Mouse (Mus musculus) liver (tissue): Measurements from ENCODE around the gene Klk1.
"Not testable (repeated sequence)": the region's sequence is repeated elsewhere in the genome, so short reads cannot be mapped to it uniquely, and the experiment has no call there.

Experiments used
- DNase-seq: peaks from one replicate; pipeline ENCODE4 v3.0.0-alpha.2; 2020; ENCODE audit warnings: mixed read lengths

Klk1 gene

GRCm38 (mm10) chr7:44225076-44225475, at the start of gene Klk1:
Klk1 (plus strand) TSS chr7:44225360.
- DNase-seq, result no peak

GRCm38 (mm10) chr7:44179299-44180045, 45.7 kb upstream of the Klk1 start:
- DNase-seq, result no peak

GRCm38 (mm10) chr7:44186516-44186915, 38.6 kb upstream of the Klk1 start:
- DNase-seq, result not testable (repeated sequence)

GRCm38 (mm10) chr7:44187936-44188335, 37.2 kb upstream of the Klk1 start, which contains the start of gene Klk1b24:
Klk1b24 (plus strand) TSS chr7:44188236.
- not testable (repeated sequence) for DNase-seq

GRCm38 (mm10) chr7:44193466-44193865, 31.7 kb upstream of the Klk1 start:
- not testable (repeated sequence) for DNase-seq

- DNase-seq, result no peak
These were observed 27.3 kb upstream of the Klk1 start, which contains the start of gene Klk1b3 for GRCm38 (mm10) chr7:44197891-44198290. Klk1b3 (plus strand) TSS chr7:44198191.

GRCm38 (mm10) chr7:44207135-44207534, 18.0 kb upstream of the Klk1 start, which contains the start of gene Klk1b4:
Klk1b4 (plus strand) TSS chr7:44207435.
- DNase-seq, result not testable (repeated sequence)

GRCm38 (mm10) chr7:44208307-44208706, 16.9 kb upstream of the Klk1 start:
- no peak for DNase-seq

- DNase-seq, result no peak
These were observed 9.5 kb upstream of the Klk1 start, which contains the start of gene Klk1b5 for GRCm38 (mm10) chr7:44215645-44216044. Klk1b5 (plus strand) TSS chr7:44215945.

GRCm38 (mm10) chr7:44221601-44222000, 3.6 kb upstream of the Klk1 start:
- DNase-seq, result peak; percentile 7

GRCm38 (mm10) chr7:44222335-44222734, 2.8 kb upstream of the Klk1 start:
- DNase-seq, result not testable (repeated sequence)

- no peak for DNase-seq
These were observed 10.7 kb downstream of the Klk1 start, which contains the start of gene Gm36864 for GRCm38 (mm10) chr7:44235909-44236308. Gm36864 (plus strand) TSS chr7:44236177.

- DNase-seq, result no peak
These were observed 14.8 kb downstream of the Klk1 start for GRCm38 (mm10) chr7:44239913-44240312.

GRCm38 (mm10) chr7:44240712-44241111, 15.6 kb downstream of the Klk1 start:
- DNase-seq, result no peak

GRCm38 (mm10) chr7:44241163-44241562, 16.0 kb downstream of the Klk1 start:
- no peak for DNase-seq

GRCm38 (mm10) chr7:44244080-44244479, 18.9 kb downstream of the Klk1 start:
- DNase-seq, result no peak

GRCm38 (mm10) chr7:44246055-44246983, 21.2 kb downstream of the Klk1 start, which contains the start of the genes 1700028J19Rik and 2410002F23Rik:
1700028J19Rik (minus strand) TSS chr7:44246695.
2410002F23Rik (plus strand) TSS chr7:44246722.
- peak; percentile 90 for DNase-seq

GRCm38 (mm10) chr7:44246984-44247470, 21.9 kb downstream of the Klk1 start:
- no peak for DNase-seq

GRCm38 (mm10) chr7:44247971-44248370, 22.8 kb downstream of the Klk1 start:
- no peak for DNase-seq

- DNase-seq, result no peak
These were observed 24.1 kb downstream of the Klk1 start for GRCm38 (mm10) chr7:44249248-44249647.

- DNase-seq, result not testable (repeated sequence)
These were observed 25.6 kb downstream of the Klk1 start for GRCm38 (mm10) chr7:44250732-44251275.

GRCm38 (mm10) chr7:44253023-44253616, 28.0 kb downstream of the Klk1 start:
- DNase-seq, result no peak
